Mouse (Mus musculus): ENCODE results near the gene Slc8a3.
"Not testable (repeated sequence)": the region's sequence is repeated elsewhere in the genome, so short reads cannot be mapped to it uniquely, and the experiment has no call there.

Slc8a3 gene

GRCm38 (mm10) chr12:81332875-81333421, at the start of gene Slc8a3:
Slc8a3 (minus strand) TSS chr12:81333180.
- DNase-seq (ENCODE audit: low read depth), result no peak

- DNase-seq (ENCODE audit: low read depth), result not testable (repeated sequence)
These were observed 46.4 kb upstream of the Slc8a3 start, which contains the start of gene Gm4787 for GRCm38 (mm10) chr12:81379364-81379763. Gm4787 (minus strand) TSS chr12:81379464.

- no peak for DNase-seq (ENCODE audit: low read depth)
These were observed 861 bp upstream of the Slc8a3 start for GRCm38 (mm10) chr12:81333841-81334240.

- no peak for DNase-seq (ENCODE audit: low read depth)
These were observed 774 bp downstream of the Slc8a3 start for GRCm38 (mm10) chr12:81331937-81332874.

GRCm38 (mm10) chr12:81331046-81331638, 1.8 kb downstream of the Slc8a3 start:
- no peak for DNase-seq (ENCODE audit: low read depth)

- no peak for DNase-seq (ENCODE audit: low read depth)
These were observed 8.0 kb downstream of the Slc8a3 start for GRCm38 (mm10) chr12:81324991-81325390.

GRCm38 (mm10) chr12:81324116-81324515, 8.9 kb downstream of the Slc8a3 start:
- no peak for DNase-seq (ENCODE audit: low read depth)

- DNase-seq (ENCODE audit: low read depth), result no peak
These were observed 12.0 kb downstream of the Slc8a3 start for GRCm38 (mm10) chr12:81321021-81321420.

- DNase-seq (ENCODE audit: low read depth), result no peak
These were observed 15.2 kb downstream of the Slc8a3 start for GRCm38 (mm10) chr12:81317811-81318210.

- no peak for DNase-seq (ENCODE audit: low read depth)
These were observed 17.0 kb downstream of the Slc8a3 start for GRCm38 (mm10) chr12:81315953-81316352.

- no peak for DNase-seq (ENCODE audit: low read depth)
These were observed 29.4 kb downstream of the Slc8a3 start for GRCm38 (mm10) chr12:81303626-81304025.

GRCm38 (mm10) chr12:81294613-81295012, 38.4 kb downstream of the Slc8a3 start:
- DNase-seq (ENCODE audit: low read depth), result no peak

GRCm38 (mm10) chr12:81278031-81278430, 54.9 kb downstream of the Slc8a3 start:
- DNase-seq (ENCODE audit: low read depth), result no peak

GRCm38 (mm10) chr12:81274616-81275015, 58.4 kb downstream of the Slc8a3 start:
- no peak for DNase-seq (ENCODE audit: low read depth)

GRCm38 (mm10) chr12:81273333-81273732, 59.6 kb downstream of the Slc8a3 start:
- no peak for DNase-seq (ENCODE audit: low read depth)

GRCm38 (mm10) chr12:81269246-81269645, 63.7 kb downstream of the Slc8a3 start:
- no peak for DNase-seq (ENCODE audit: low read depth)

GRCm38 (mm10) chr12:81262821-81263220, 70.2 kb downstream of the Slc8a3 start:
- no peak for DNase-seq (ENCODE audit: low read depth)

GRCm38 (mm10) chr12:81258215-81258614, 74.8 kb downstream of the Slc8a3 start:
- DNase-seq (ENCODE audit: low read depth), result no peak

- no peak for DNase-seq (ENCODE audit: low read depth)
These were observed 87.6 kb downstream of the Slc8a3 start for GRCm38 (mm10) chr12:81245411-81245810.

- DNase-seq (ENCODE audit: low read depth), result no peak
These were observed 88.0 kb downstream of the Slc8a3 start for GRCm38 (mm10) chr12:81244954-81245353.

GRCm38 (mm10) chr12:81244492-81244891, 88.5 kb downstream of the Slc8a3 start:
- DNase-seq (ENCODE audit: low read depth), result no peak

- DNase-seq (ENCODE audit: low read depth), result no peak
These were observed 91.3 kb downstream of the Slc8a3 start for GRCm38 (mm10) chr12:81241676-81242075.

- DNase-seq (ENCODE audit: low read depth), result no peak
These were observed 91.9 kb downstream of the Slc8a3 start for GRCm38 (mm10) chr12:81241096-81241495.

All from naive thymus-derived CD4-positive, alpha-beta T cell, adult 2 months (primary cell).